Mouse (Mus musculus) layer of hippocampus, adult 2 months (tissue): ENCODE data around the gene Casr. TPM values are rescaled to one million over a fixed set of nuclear protein-coding genes. Genes with fewer than 3 reads are reported as not detected.
A peak's percentile ranks its signal among the peaks of the same experiment; 100 is the strongest.

Source experiments
- DNase-seq, 2 experiments: peaks; one replicate each; pipeline ENCODE4 v3.0.0; 2022; ENCODE audit warnings: low spot score in 2 of 2
- H3K27ac ChIP-seq: fragments of 200-600 bp; 2 replicates; pipeline ENCODE4 v1.8.1; 2022
- H3K4me3 ChIP-seq: fragments of 200-600 bp; 2 replicates; pipeline ENCODE4 v1.8.1; 2022; ENCODE audit warnings: mild to moderate bottlenecking
- CTCF ChIP-seq: fragments of 200-600 bp; conservative IDR thresholded peaks from 2 replicates; pipeline ENCODE4 v1.8.1; 2022; ENCODE audit warnings: antibody characterized with exemption, mild to moderate bottlenecking, moderate library complexity
- long read RNA-seq, 2 experiments: library from polyadenylated mRNA; stranded (forward); transcript quantifications; one replicate each; pipeline ENCODE4 v2.0.0; 2021; ENCODE audit warnings: borderline mapping rate in 2 of 2
- total RNA-seq, 2 experiments: library from RNA; stranded (reverse); gene quantifications; 2 replicates each; pipeline ENCODE4 v1.2.3; 2021

Casr gene
- total RNA-seq: 1 to 10 TPM in 1 of 2 experiments, under 1 TPM in 1; 0.49 to 1.1 TPM
- long read RNA-seq, experiment 1, partial matches to known transcripts: 0 of 1 reads
- long read RNA-seq, experiment 1, other reads (novel, unspliced or antisense): 1 of 1 reads
- long read RNA-seq, experiment 2: 0 reads

- no peak for DNase-seq
- Histone ChIP-seq H3K27ac (no peak within 1 kb of the TSS), H3K4me3 (peak within 1 kb of the TSS; percentile 44)
- TF ChIP-seq CTCF: no peak
These were observed at the start of gene Casr for GRCm38 (mm10) chr16:36561386-36562338. Casr (minus strand) TSS chr16:36562141.

GRCm38 (mm10) chr16:36602632-36603031, 40.7 kb upstream of the Casr start:
- DNase-seq: no peak
- Histone ChIP-seq H3K4me3 (no peak overlapping the region), H3K27ac (no peak overlapping the region)
- no peak for TF ChIP-seq CTCF

GRCm38 (mm10) chr16:36598265-36598664, 36.3 kb upstream of the Casr start:
- H3K27ac ChIP-seq: no peak overlapping the region
- TF ChIP-seq CTCF: no peak
- no peak overlapping the region for H3K4me3 ChIP-seq
- no peak for DNase-seq

GRCm38 (mm10) chr16:36596671-36597410, 34.9 kb upstream of the Casr start:
- Histone ChIP-seq H3K4me3 (no peak overlapping the region), H3K27ac (no peak overlapping the region)
- TF ChIP-seq CTCF: no peak
- no peak for DNase-seq

- H3K4me3 ChIP-seq: no peak overlapping the region
- no peak overlapping the region for H3K27ac ChIP-seq
- DNase-seq: no peak
- no peak for TF ChIP-seq CTCF
These were observed 28.0 kb upstream of the Casr start for GRCm38 (mm10) chr16:36589898-36590297.

GRCm38 (mm10) chr16:36587971-36588370, 26.0 kb upstream of the Casr start:
- TF ChIP-seq CTCF: no peak
- DNase-seq: no peak
- Histone ChIP-seq H3K4me3 (no peak overlapping the region), H3K27ac (no peak overlapping the region)

- Histone ChIP-seq H3K4me3 (no peak overlapping the region), H3K27ac (no peak overlapping the region)
- TF ChIP-seq CTCF: no peak
- DNase-seq: no peak
These were observed 20.1 kb upstream of the Casr start for GRCm38 (mm10) chr16:36582073-36582472.

GRCm38 (mm10) chr16:36571942-36572341, 10.0 kb upstream of the Casr start:
- no peak for DNase-seq
- no peak overlapping the region for H3K4me3 ChIP-seq
- no peak for TF ChIP-seq CTCF
- no peak overlapping the region for H3K27ac ChIP-seq

GRCm38 (mm10) chr16:36559573-36559972, 2.4 kb downstream of the Casr start:
- Histone ChIP-seq H3K27ac (no peak overlapping the region), H3K4me3 (no peak overlapping the region)
- DNase-seq: no peak
- no peak for TF ChIP-seq CTCF

- Histone ChIP-seq H3K27ac (no peak overlapping the region), H3K4me3 (no peak overlapping the region)
- DNase-seq: no peak
- no peak for TF ChIP-seq CTCF
These were observed 6.2 kb downstream of the Casr start for GRCm38 (mm10) chr16:36555672-36556165.

- H3K4me3 ChIP-seq: no peak overlapping the region
- no peak for DNase-seq
- H3K27ac ChIP-seq: no peak overlapping the region
- peak; percentile 60 for TF ChIP-seq CTCF
These were observed 8.3 kb downstream of the Casr start for GRCm38 (mm10) chr16:36553624-36554023.

- Histone ChIP-seq H3K4me3 (no peak overlapping the region), H3K27ac (no peak overlapping the region)
- no peak for TF ChIP-seq CTCF
- DNase-seq: no peak
These were observed 16.6 kb downstream of the Casr start for GRCm38 (mm10) chr16:36545333-36545732.

- Histone ChIP-seq H3K27ac (no peak overlapping the region), H3K4me3 (no peak overlapping the region)
- no peak for DNase-seq
- TF ChIP-seq CTCF: no peak
These were observed 18.9 kb downstream of the Casr start for GRCm38 (mm10) chr16:36543091-36543490.
